Mouse (Mus musculus) cerebellum, adult 18-20 months (tissue): ENCODE data around the gene Optn.

ENCODE experiments used
- DNase-seq, 2 experiments: peaks; one replicate each; pipeline ENCODE4 v3.0.0; 2021

Gene Optn

DNA sequence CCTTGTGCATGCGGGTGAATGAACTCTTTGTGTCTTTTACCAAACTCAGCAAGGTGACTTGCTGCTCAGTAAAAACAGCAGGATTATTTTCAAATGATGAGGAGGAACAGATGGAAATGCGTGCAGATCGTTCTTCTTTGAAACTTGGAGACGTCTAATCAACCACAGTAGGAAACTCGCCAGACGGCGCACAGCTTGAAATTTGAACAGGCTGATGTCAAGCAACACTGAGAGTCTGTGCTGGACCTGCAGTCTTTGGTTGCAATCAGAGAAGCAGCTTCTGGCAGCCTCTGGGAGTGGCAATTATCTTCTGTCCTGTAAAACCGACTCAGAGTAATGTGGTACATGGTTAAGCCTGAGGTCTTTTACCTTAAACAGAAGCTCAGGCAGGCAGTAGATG lies 85.8 kb downstream of the Optn start:
- DNase-seq: no peak

GRCm38 (mm10) chr2:4975807-4976206 lies 88.0 kb downstream of the Optn start, which contains the start of gene Ucma:
Gene Ucma (plus strand): TSS chr2:4976122.
- peak in 1 of 2 experiments; percentile 5 for DNase-seq
